Mouse (Mus musculus) lung, adult 2 months (tissue): Measurements from ENCODE around the gene Tubb4b.

Experiments
- CTCF ChIP-seq: fragments of 200-500 bp; IDR thresholded peaks from 2 replicates; pipeline ENCODE4 v1.5.1; 2011; ENCODE audit warnings: mild to moderate bottlenecking, low read length, control low read depth; ENCODE audit not compliant: insufficient read depth
- POLR2A ChIP-seq: fragments of 200-500 bp; IDR thresholded peaks from 2 replicates; pipeline ENCODE4 v1.6.1; 2011; ENCODE audit warnings: low read depth, mild to moderate bottlenecking, control low read depth, low read length, borderline replicate concordance; ENCODE audit errors: extremely low read depth

DNA sequence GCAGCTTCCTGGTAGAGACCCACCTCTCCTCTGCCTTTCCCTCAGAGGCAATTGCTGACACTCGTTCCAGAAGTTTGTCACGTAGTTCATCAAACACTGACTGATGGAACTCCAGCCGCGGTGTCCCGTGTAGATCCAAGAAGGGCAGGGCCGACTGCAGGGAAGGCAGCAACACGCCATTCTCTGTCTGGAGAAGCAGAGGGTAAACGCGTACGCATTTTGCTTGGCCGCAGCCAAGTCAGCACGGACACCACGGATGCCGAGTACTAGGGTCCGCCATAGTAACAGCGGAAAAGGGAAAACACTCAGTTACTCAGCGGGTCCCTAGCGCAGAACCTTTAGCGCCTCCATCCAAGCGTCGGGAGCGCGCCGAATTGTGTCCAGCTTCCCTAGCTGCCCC lies 13.8 kb downstream of the Tubb4b start:
- TF ChIP-seq CTCF: no peak
- TF ChIP-seq POLR2A: no peak
